Mouse (Mus musculus) lung, embryonic 16.5 days (tissue): Measurements from ENCODE around the gene Gm28048. TPM values are rescaled to one million over a fixed set of nuclear protein-coding genes. Genes with fewer than 3 reads are reported as not detected.

ENCODE experiments used
- polyA plus RNA-seq: library from polyadenylated mRNA; unstranded; fragments of >200 nt; fragmentation: Nextera tagmentation; extraction: Ambion mirVana; gene quantifications from 2 replicates; pipeline ENCODE4 v1.2.1, GENCODE M21; 2015

Gene Gm28048
- polyA plus RNA-seq, 1 experiment from 2014 or later: 13.9 TPM

Other genes with a start within 250 kb of the Gm28048 start
- 11.0 and 12.7 TPM in 2 replicates for gene B3gnt2, start 121.1 kb downstream of the Gm28048 start, polyA plus RNA-seq
- gene Zrsr1, start 10.1 kb downstream of the Gm28048 start, polyA plus RNA-seq: 3.2 and 4.0 TPM in 2 replicates
- gene Commd1, start 292 bp upstream of the Gm28048 start, polyA plus RNA-seq: 372 and 381 TPM in 2 replicates
- 237 and 240 TPM in 2 replicates for gene Cct4, start 8.4 kb upstream of the Gm28048 start, polyA plus RNA-seq
- gene Fam161a, start 25.4 kb upstream of the Gm28048 start, polyA plus RNA-seq: 10.8 and 12.0 TPM in 2 replicates